Mouse (Mus musculus) cerebellum, postnatal 36 days (tissue): ENCODE measurements around the gene Stard10.

Source experiments
- DNase-seq, 2 experiments: peaks; one replicate each; pipeline ENCODE4 v3.0.0; 2021 to 2022; ENCODE audit warnings: mixed read lengths in 2 of 2

Stard10 gene

DNA sequence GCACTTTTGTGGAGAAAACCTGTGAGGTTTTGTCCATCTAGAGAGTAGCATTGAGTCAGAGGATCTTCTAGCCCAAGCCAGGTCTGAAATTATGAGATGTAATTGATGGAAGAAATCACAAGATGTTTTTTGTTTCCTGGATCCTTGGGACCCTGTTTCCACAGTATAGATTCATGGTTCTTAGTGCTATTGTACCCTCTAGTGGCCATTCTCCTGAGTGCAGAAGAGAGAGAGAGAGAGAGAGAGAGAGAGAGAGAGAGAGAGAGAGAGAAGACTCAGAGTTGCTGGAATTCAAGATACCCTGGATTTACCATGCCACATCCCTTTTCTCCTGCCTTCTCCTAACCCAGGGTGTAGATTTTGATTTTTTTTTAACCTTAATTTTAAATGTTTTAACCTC is 57.3 kb downstream of the Stard10 start:
- DNase-seq, result peak in 1 of 2 experiments; percentile 58

DNA sequence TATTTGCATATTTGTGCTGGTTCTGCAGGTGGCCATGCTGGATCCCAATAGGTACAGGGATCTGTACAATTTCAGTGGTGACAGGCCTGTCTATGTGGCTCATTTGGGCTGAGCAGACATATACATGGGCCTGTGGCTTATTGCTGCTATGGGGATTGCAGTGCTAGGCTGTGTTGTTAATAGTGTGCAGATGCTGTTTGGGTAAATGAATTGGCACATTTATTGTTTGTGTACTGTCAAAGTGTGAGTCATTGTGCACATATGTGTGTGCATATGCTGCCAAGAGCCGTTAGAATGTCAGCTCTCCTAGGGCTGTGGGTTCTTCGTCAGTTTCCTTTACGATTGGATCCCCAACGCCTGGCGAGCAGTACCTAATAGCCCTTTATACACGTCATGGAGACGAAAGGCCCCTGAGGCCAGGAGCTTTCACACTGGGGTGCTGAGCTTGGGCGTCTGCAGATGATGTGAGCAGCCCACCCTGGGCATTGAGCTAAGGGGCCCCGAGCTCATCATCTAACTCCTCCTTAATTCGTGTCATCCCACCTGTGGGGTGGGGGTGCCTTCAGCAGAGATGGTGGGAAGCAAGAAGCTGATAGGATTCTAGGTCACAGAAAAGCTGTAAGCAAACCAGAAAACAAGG is 59.9 kb downstream of the Stard10 start:
- DNase-seq, result no peak

DNA sequence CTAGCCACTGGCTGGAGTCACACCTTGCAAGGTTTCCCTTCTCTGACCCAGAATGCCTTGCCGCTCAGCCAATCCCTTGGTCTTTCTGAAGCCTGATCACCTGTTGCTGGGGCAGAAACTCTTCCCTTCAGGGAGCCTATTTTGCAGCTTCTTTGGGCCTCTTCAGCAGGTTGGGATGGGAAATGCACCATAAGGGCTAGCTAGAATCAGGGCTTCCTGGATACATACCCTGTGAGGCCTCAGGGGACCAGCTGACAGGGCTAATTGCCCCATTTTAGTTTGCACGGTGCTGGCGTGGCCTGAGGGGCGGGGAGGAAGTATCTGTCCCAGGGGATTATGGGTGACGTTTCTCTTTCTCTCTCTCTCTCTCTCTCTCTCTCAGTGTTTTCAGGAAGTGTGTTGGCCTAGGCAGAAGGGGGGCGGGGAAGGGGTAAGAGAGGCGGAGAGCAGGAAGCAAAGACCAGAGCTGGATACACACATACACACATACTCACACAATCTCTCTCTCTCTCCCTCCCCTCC is 60.9 kb downstream of the Stard10 start:
- no peak for DNase-seq

DNA sequence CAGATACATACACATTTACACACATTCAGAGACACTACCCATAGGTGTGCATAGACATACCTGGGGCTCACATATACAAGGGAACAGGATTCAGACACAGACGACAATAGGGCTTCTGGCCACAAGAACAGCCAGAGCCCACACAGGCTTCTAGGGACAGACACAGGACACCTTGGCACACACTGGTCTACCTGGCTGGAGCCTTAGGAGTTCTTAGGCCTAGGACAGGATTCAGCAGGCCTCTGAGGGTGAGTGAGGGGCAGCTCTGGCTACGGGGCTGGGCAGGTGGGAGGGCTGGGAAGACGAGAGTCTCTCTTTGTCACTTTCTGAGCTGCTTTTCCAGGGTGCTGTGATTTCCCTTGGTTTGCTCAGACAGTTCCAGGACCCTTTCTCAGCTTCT is 61.4 kb downstream of the Stard10 start:
- DNase-seq, result no peak

DNA sequence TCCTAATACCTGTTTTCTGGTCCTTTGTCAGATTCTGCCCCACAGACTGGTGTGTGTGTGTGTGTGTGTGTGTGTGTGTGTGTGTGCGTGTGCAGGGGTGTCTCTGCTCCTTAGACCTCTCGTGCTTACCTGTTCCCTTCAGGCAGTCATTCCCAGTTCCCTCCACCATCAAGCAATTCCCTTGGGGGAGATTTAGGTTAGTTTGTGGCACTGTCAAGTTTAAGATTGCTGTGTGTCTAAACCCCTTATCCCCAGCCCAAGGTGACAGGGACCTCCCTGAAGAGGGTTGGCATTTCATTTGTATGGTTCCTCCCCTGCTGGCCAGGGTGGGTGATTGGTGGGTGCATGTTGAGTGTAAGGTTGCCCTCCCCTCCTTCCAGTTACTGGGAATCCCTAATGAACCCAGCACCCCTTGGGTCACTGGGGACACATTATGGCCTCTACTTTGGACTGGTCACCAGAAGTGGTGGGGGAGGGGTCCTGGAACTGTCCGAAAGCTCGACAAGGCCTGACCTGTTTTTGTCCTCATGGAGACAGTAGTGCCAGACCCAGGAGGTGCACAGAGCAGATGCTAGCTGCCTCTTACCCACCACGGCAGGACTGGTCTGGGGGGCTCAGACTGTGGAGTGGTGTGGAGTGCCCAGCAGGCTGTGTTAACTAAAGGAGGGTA is 62.0 kb downstream of the Stard10 start:
- DNase-seq, result no peak

DNA sequence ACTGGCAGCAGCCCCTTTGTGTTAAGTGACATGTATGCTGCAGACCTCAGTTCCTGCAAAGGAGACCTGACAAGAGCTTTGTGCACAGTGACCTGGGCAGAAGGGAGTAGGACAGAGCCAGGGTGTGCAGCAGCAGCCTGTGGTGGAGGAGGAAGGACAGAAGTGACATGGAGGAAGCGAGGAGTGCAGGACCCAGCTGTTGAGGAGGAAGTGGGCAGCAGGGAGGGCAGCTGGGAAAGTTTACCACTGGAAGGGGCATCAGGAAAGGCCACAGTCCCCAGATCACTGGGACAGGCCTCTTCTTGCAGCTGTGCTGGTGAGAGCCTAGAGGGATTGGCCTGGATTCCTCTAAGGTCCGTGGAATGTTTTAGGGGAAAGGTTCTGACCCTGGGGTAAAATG is 62.8 kb downstream of the Stard10 start:
- no peak for DNase-seq

DNA sequence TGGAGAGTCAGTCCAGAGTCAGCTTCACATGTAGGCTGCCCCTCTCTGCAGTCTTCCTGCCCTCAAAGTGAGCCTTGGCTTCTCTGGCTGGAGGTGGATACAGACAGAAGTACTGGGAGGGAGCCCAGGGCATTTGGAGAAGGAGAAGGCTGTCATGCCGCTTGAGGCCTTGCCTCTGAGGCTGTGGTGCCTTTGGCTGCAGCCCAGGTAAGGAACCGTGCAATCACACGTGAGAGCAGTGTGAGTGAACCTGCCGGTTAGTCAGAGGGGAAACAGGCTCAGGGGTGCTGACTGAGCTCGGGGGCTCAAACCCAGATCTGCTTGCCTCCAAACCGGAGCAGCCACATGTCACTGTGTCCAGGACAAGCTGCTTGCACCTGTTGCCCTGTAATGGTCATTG is 64.6 kb downstream of the Stard10 start:
- DNase-seq, result no peak

DNA sequence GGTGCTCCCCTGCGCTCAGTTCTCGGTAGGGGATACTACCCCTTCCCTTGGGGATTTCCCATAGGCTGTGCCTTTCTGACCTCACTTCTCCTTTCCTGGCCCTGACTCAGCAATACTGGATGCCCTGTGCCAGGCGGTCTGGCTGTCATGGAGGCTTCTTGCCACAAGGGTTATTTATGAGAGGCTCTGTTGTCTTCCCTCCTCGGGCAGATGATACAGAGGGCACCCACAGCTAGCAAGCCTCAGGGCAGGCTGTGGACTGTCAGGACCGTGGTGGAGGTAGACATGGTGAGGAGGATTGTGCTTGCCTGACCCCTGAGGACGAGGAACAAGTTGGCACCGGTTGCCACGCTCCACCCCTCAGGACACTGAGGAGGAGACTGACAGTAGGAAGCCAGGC is 65.5 kb downstream of the Stard10 start:
- no peak for DNase-seq

DNA sequence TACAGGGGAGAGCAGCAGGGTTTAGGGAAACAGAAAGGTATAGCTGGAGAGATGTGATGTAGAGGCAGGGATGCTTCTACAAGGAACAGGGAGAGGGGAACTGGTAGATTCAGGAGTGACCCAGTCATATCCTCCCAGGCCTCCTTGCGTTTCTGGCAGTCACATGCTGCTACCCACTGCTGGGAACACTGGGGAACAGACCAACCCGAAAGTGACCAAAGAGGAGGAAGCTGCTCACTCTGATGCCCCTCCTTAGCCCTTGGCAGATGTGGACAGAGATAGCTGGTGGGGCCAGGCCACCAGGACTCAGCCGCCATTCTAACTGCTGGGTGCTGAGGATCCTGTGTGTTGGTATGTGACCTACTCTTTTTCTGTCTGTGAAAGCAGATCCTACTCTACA is 66.9 kb downstream of the Stard10 start:
- no peak for DNase-seq

DNA sequence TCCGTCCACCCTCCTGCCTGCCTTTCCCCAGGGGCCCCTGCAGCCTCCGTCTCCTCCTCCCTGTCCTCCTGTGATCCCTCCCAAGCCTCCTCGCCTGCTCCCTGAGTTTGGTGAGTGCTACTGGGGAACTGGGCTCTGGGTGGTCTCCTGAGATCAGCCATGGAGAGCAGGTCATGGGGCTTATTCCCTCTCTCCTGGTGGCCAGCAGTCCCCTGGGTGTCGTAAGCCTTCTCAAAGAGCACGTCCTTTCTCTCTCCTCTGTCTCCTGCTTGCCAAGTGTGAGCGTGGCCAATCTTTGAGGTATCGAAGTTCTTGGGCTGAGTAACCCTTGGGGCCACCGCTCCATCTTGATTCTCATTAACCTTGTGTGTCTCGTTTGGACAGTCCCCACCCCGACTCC is 68.0 kb downstream of the Stard10 start:
- DNase-seq, result no peak

DNA sequence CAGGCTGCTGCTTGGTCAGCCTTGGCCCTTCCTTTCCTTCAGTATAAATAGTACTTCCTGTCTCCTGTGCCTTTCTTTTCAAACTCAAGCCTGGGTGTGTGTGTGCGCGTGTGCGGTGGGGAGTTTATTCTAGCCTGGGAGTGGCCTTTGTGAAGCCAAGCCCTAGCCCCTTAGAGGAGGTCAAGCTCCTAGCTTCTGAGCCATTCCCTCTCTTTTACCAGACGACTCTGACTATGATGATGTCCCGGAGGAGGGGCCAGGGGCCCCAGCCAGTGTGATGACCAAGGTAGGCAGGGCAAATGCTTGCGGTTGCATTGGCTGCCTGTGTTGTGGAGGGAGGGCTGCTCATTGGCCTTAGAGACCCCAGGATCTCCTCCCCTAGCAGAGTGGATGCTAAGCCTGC is 68.4 kb downstream of the Stard10 start:
- no peak for DNase-seq

DNA sequence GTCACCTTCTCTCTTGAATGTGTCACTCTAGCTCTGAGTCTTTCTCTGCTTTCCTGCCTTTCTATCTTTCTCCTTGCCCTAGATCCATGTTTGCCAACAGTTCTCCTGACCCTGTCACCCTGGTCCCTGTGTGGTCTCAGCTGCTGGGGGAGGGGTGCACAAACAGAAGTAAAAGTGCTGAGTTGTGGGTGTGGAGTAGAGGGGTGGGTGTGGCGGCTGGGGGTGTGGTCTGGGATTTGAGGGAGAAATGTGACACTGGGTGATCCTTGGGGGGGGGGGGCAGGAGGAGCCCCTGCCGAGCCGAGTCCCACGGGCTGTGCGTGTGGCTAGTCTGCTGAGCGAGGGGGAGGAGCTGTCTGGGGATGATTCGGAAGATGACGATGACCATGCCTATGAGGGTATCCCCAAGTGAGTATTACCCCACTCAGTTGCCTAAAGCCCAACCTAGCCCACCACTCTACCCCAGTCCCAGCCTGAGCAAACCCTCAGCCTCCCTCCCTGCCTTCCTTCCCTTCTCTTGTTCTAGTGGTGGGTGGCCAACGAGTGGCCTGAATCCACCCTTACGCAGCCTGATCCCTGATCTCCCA is 69.1 kb downstream of the Stard10 start:
- no peak for DNase-seq

DNA sequence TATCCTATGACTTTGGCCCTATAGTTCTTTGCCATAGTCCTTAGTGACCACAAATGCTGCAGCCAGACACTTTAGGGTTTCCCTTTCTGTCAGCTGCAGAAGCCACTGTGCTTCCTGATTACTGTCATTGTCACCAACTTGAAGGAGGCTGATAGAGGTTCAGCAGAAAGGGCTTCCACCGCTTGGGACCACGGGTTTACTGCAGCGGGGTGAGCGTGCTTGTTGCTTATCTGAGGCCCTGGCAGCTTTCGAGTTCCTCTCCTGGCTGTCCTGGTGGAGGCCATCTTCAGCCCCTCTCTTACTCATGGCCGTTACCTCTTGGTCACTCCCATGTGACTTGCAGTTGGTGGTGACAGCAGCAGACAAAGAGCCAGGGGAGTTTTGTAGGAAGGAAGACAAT is 72.4 kb downstream of the Stard10 start:
- DNase-seq, result no peak

DNA sequence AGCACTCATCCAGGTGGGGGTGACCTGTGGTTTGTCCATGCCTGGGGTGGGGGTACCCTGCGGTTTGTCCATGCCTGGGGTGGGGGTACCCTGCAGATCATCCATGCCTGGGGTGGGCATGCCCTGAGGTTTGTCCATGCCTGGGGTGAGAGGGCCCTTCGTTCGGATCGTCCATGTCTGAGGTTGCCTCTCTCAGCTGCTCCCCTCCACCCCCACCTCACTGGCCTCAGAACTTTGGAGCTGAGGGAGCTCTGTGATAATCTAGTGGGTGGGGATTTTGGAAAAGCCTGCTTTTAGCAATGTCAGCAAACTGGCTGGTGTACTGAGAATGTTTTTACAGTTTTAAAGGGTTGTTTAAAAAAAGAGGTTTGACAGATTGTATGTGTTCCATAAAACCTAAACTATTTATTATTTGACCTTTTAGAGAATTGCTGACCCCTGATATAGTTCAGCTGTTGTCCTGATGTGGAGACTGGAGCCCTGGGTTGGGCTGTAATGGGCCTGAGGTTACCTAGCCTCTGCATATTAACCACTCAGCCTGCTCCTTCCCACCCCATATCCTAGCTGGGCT is 75.1 kb downstream of the Stard10 start:
- DNase-seq, result no peak

DNA sequence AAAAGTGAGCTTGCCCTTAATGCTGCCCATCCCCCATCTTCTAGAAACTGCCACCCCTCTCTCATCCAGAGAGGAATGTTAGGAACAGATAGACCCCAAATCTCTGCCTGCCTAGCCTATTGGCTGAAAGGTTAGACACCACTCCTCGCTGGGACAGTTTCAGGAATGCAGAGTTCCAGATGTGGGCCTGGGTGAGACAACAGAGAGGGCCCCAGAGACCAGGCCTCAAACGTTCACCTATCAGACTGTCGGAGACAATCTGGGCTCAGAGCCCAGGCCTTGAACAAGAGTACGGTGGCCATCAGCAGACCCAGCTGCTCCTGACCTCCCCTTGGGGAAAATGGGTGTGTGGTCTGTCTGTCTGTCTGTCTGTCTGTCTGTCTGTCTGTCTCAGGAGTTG is 76.1 kb downstream of the Stard10 start:
- no peak for DNase-seq

DNA sequence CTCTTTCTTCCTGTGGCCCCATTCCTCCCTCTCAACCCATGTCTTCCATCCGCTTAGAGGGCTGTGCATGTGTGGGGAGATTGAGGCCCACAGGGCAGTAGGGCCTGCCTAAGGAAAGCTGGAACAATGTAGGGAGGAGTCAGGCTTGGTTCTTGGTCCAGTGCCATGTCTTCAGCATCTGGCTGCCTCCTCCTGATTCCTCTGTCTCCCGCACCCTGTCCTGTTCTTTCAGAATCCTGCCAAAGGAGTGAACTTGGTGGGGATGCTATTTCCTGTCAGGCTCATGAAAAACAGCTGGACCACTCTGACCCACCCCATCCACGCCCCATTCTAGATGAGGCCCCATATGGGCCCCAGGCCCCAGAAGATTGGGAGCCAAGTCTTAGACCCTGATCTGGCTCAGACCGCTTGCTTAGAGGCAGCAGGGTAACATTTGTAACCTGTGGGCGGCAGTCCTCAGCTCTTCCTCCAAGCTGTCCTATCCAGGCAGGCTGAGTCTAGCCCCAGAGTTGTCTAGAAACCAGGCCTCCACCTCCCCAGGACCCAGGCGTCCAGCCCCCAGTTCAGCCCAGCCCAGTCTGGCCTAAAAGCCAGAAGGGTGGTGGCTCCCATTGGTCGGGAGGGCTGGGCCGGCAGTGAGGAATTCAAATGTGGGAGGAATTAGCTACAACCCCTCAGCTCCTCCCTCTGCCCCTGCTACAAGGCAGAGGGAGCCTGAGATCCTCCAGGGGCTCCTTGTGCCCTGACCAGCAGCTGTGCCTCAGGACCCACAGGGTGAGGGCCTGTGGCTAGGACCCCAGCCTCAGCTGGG is 77.0 kb downstream of the Stard10 start:
- no peak for DNase-seq

DNA sequence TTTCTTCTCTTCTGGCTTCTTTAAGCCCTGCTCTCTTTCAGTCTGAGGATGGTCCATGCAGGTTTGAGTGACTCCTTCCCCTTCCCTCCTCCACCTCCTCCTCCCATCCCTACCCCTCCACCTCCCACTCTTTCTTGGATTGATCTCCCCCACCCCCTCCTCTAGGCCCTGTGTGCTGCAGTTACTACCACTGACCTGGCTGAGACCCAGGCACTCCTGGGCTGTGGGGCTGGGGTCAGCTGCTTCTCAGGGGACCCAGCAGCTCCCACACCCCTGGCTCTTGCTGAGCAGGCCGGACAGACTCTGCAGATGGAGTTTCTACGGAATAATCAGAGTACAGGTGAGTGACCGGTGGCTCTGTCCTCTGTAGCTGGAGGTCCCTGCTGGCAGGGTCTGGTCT is 77.7 kb downstream of the Stard10 start:
- no peak for DNase-seq

DNA sequence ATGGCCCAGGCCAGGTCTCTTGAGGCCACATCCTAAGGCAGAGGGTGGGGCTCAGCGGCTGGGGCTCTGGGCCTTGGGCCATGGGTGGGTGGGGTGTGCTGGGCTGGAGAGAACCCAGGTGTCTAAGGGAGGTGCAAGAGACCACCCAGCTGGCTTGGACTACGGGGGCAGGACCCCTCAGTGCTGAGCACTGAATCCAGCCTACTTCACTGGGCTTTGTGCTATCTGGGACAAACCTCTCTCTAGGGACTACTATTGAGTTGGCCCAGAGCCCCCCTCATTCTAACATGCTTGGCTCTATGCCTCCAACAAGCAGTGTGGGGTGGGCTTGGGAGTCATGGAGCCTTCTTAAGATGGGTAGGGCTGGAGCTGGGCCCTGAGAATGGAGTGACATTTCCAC is 78.6 kb downstream of the Stard10 start:
- no peak for DNase-seq
